Mouse (Mus musculus): ENCODE data around the gene Cdc42se2.

DNA sequence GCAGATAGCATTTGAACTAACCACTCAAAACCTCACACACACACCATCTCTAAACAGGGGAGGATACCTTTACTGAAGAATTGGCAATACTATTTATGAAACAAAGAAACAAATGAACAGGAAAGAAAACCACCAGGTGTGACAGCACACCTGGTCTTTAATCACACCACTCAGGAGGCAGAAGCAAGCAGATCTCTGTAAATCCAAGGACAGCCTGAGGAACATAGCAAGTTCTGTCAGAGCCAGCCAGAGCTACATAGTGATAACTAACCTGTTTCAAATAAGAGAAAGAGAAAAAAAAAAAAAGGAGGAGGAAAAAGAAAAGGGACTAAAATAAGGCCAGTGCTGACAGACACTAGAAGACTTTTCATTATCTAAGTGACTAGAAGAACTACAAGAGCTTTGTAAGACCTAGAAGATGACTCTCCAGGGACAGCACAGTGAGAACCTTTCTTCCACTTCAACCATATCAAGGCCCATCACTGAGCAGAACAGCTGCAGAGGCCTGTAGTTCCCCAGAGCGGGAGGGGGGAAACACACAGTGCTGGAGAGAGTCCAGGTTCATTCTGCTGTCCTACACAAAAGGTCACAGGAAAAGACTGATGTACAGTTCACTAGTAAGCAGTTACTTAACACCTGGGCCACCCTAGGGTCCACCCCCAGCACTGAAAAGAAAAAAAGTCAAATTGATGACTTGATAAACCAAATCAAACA, 9.2 kb downstream of the Cdc42se2 start:
- TF ChIP-seq CTCF (IDR thresholded peaks at IDR 0.05; ENCODE audit: borderline replicate concordance, control insufficient read depth, extremely low read depth, insufficient read depth, low read length, poor library complexity) (no peak), POLR2A (IDR thresholded peaks at IDR 0.05; ENCODE audit: control insufficient read depth, extremely low read depth, insufficient read depth, low read length, poor library complexity) (no peak)

Measured in thymus, adult 2 months (tissue).